Mouse (Mus musculus): ENCODE measurements around the gene Lmbrd1.
A peak's percentile ranks its signal among the peaks of the same experiment; 100 is the strongest.

The Lmbrd1 gene

DNA sequence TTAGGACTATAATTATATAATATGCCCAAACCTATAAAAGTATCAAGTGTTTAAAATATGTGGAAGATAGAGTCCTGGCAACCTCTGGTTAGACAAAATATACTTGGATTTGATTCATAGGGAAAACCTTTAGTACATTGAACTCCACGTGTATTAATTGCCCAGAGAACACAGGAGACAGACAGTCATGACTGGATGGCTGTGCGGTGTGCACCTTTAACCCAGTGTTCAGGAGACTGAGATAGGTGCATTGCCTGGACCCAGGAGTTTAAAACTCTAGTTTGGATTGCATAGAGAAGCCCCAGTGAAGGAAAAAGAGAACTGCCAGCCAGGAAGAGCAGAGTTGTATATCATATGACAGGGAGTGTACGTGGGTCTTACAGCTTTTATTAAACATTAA is 19.2 kb downstream of the Lmbrd1 start:
- DNase-seq (ENCODE audit: low read depth, low spot score) = no peak
- H3K36me3 ChIP-seq (ENCODE audit: control insufficient read depth, insufficient read depth, low read length, poor library complexity, severe bottlenecking) = peaks cover 4% of the 10 kb centered on the region; the same call in 1 of the 2 replicates
- H3K27me3 ChIP-seq (ENCODE audit: control insufficient read depth, insufficient read depth, low read length, poor library complexity, severe bottlenecking) = no peaks in the 10 kb centered on the region

DNA sequence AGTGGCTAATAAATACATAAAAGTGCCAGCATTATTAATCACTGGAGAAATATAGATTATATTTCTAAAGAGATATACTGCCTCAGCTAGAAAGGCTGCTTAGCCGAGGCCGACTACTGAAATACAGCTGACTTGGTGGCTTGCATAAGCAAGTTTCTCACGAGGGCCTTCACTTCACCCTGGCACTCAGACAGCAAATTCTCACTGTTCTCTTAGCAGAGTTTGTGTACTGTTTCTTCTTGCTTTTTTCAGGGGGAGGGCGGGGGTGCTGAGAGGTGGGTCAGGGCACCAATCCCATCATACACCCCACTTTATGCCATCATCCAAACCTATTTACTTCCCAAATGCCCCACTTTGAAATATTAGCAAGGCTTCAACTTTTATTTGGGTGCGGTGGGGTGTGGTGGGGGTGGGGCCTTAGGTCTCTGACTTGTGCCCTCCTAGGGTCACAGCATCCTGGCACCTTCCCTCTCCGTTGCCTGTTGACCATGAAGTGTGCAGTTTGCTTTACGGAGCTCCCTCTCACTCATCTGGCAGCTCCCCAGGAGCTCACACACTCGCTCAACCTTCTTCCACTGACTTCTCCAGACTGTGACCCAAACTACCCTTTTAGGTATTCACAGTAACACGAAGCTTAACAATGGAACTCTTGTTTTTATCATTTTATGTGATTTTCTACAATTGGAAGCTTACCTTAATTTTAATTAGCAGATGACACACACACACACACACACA is 19.9 kb downstream of the Lmbrd1 start:
- peaks cover 2% of the 10 kb centered on the region; the same call in 1 of the 2 replicates for H3K36me3 ChIP-seq (ENCODE audit: control insufficient read depth, insufficient read depth, low read length, poor library complexity, severe bottlenecking)
- H3K27me3 ChIP-seq (ENCODE audit: control insufficient read depth, insufficient read depth, low read length, poor library complexity, severe bottlenecking) = no peaks in the 10 kb centered on the region
- DNase-seq (ENCODE audit: low read depth, low spot score) = no peak

- H3K36me3 ChIP-seq (ENCODE audit: control insufficient read depth, insufficient read depth, low read length, poor library complexity, severe bottlenecking) = peaks cover 2% of the 10 kb centered on the region; the same call in 1 of the 2 replicates
- peak; percentile 47 for DNase-seq (ENCODE audit: low read depth, low spot score)
- H3K27me3 ChIP-seq (ENCODE audit: control insufficient read depth, insufficient read depth, low read length, poor library complexity, severe bottlenecking) = no peaks in the 10 kb centered on the region
Measured at GRCm38 (mm10) chr1:24699320-24699719, 20.9 kb downstream of the Lmbrd1 start.

- Histone ChIP-seq H3K36me3 (ENCODE audit: control insufficient read depth, insufficient read depth, low read length, poor library complexity, severe bottlenecking) (peaks cover 2% of the 10 kb centered on the region), H3K27me3 (ENCODE audit: control insufficient read depth, insufficient read depth, low read length, poor library complexity, severe bottlenecking) (no peaks in the 10 kb centered on the region)
- no peak for DNase-seq (ENCODE audit: low read depth, low spot score)
Measured at GRCm38 (mm10) chr1:24700241-24700640, 21.8 kb downstream of the Lmbrd1 start.

DNA sequence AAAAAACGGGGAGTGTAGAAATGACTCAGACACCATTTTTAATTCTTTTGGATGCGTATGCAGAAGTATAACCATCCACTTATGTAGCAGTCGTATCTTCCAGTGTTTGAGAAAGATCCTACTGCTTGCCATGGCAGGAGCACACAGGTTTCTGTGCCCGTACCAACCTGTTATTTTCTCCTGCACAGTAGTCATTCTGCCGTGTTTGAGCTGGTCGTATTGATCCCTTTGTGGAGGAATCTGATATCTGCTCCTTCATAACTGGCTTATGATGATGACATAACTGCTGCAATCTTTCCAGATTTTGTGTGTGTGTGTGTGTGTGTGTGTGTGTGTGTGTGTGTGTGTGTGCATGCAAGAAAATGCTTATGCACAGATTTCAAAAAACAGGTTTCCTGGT is 25.4 kb downstream of the Lmbrd1 start:
- no peaks in the 10 kb centered on the region for H3K27me3 ChIP-seq (ENCODE audit: control insufficient read depth, insufficient read depth, low read length, poor library complexity, severe bottlenecking)
- peaks cover 4% of the 10 kb centered on the region for H3K36me3 ChIP-seq (ENCODE audit: control insufficient read depth, insufficient read depth, low read length, poor library complexity, severe bottlenecking)
- no peak for DNase-seq (ENCODE audit: low read depth, low spot score)

- Histone ChIP-seq H3K36me3 (ENCODE audit: control insufficient read depth, insufficient read depth, low read length, poor library complexity, severe bottlenecking) (peaks cover 17% of the 10 kb centered on the region), H3K27me3 (ENCODE audit: control insufficient read depth, insufficient read depth, low read length, poor library complexity, severe bottlenecking) (no peaks in the 10 kb centered on the region)
- DNase-seq (ENCODE audit: low read depth, low spot score) = no peak
Measured at GRCm38 (mm10) chr1:24716301-24716700, 37.9 kb downstream of the Lmbrd1 start.

DNA sequence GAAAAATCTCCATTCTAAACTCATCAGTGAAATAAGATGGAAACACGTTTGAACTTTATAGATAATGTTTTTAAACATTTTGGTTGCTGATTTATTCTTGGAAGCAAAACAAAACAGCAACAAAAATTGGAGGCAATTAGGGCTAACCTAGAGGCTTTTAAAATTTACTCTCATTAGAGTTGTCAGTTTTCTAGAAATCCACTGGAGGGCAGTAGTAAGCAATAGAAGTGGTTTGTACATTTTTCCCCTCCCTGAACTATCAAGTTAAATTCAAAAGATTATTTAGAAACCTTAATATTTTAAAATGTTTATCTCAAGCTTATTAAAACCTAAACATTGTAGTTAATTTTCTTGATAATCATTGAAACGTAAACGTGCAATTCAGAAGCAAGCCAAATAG is 41.2 kb downstream of the Lmbrd1 start:
- H3K27me3 ChIP-seq (ENCODE audit: control insufficient read depth, insufficient read depth, low read length, poor library complexity, severe bottlenecking) = no peaks in the 10 kb centered on the region
- peaks cover 12% of the 10 kb centered on the region for H3K36me3 ChIP-seq (ENCODE audit: control insufficient read depth, insufficient read depth, low read length, poor library complexity, severe bottlenecking)
- peak; percentile 26 for DNase-seq (ENCODE audit: low read depth, low spot score)

GRCm38 (mm10) chr1:24720209-24720608 is 41.8 kb downstream of the Lmbrd1 start:
- H3K27me3 ChIP-seq (ENCODE audit: control insufficient read depth, insufficient read depth, low read length, poor library complexity, severe bottlenecking) = no peaks in the 10 kb centered on the region
- DNase-seq (ENCODE audit: low read depth, low spot score) = no peak
- H3K36me3 ChIP-seq (ENCODE audit: control insufficient read depth, insufficient read depth, low read length, poor library complexity, severe bottlenecking) = peaks cover 12% of the 10 kb centered on the region

DNA sequence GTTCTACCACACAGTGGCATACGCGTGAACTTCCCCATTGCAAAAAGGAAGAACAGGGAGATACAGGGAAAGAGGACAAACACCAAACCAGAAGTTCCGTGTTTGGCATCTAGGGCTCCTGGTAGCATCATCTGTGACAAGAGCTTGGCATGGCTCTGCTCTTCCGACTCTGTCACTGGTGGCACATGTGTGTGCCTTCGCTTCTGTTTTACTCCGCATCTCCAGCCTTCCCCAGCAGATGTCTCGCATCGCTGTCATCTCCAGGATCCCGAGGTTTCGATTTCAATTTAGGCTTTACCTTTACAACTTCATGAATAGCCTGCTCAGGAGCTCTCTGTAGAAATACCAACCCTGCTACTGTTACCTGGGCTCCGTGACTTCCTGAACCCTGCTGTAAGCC is 51.4 kb downstream of the Lmbrd1 start:
- no peaks in the 10 kb centered on the region for H3K27me3 ChIP-seq (ENCODE audit: control insufficient read depth, insufficient read depth, low read length, poor library complexity, severe bottlenecking)
- peaks cover 23% of the 10 kb centered on the region for H3K36me3 ChIP-seq (ENCODE audit: control insufficient read depth, insufficient read depth, low read length, poor library complexity, severe bottlenecking)
- DNase-seq (ENCODE audit: low read depth, low spot score) = no peak

- DNase-seq (ENCODE audit: low read depth, low spot score) = no peak
- no peaks in the 10 kb centered on the region for H3K27me3 ChIP-seq (ENCODE audit: control insufficient read depth, insufficient read depth, low read length, poor library complexity, severe bottlenecking)
- peaks cover 28% of the 10 kb centered on the region for H3K36me3 ChIP-seq (ENCODE audit: control insufficient read depth, insufficient read depth, low read length, poor library complexity, severe bottlenecking)
Measured at GRCm38 (mm10) chr1:24732286-24732685, 53.9 kb downstream of the Lmbrd1 start.

- Histone ChIP-seq H3K36me3 (ENCODE audit: control insufficient read depth, insufficient read depth, low read length, poor library complexity, severe bottlenecking) (peaks cover 30% of the 10 kb centered on the region), H3K27me3 (ENCODE audit: control insufficient read depth, insufficient read depth, low read length, poor library complexity, severe bottlenecking) (no peaks in the 10 kb centered on the region)
- DNase-seq (ENCODE audit: low read depth, low spot score) = no peak
Measured at GRCm38 (mm10) chr1:24734866-24735265, 56.4 kb downstream of the Lmbrd1 start.

DNA sequence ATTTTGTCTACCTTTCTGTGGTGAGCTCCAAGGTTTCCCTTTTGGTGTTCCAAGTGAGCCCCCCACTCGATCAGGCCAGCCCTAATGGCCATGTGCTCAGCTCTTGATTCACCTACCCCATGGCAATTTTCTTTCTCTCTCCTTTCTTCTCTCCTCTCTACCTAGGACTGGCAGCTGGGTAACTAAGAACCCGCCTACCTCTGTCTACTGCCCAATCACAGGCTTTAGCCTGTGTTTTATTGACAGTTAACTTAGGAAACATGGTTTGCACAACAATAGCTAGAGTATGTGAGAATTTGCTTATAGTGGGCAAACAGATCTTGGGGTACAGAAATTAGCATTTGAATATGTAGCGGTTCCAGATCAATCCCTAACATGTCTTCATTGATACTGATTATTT is 62.5 kb downstream of the Lmbrd1 start:
- Histone ChIP-seq H3K27me3 (ENCODE audit: control insufficient read depth, insufficient read depth, low read length, poor library complexity, severe bottlenecking) (no peaks in the 10 kb centered on the region), H3K36me3 (ENCODE audit: control insufficient read depth, insufficient read depth, low read length, poor library complexity, severe bottlenecking) (peaks cover 35% of the 10 kb centered on the region)
- DNase-seq (ENCODE audit: low read depth, low spot score) = no peak

GRCm38 (mm10) chr1:24741552-24741951 is 63.1 kb downstream of the Lmbrd1 start:
- Histone ChIP-seq H3K36me3 (ENCODE audit: control insufficient read depth, insufficient read depth, low read length, poor library complexity, severe bottlenecking) (peaks cover 39% of the 10 kb centered on the region), H3K27me3 (ENCODE audit: control insufficient read depth, insufficient read depth, low read length, poor library complexity, severe bottlenecking) (no peaks in the 10 kb centered on the region)
- DNase-seq (ENCODE audit: low read depth, low spot score) = no peak

- DNase-seq (ENCODE audit: low read depth, low spot score) = no peak
- H3K27me3 ChIP-seq (ENCODE audit: control insufficient read depth, insufficient read depth, low read length, poor library complexity, severe bottlenecking) = no peaks in the 10 kb centered on the region
- H3K36me3 ChIP-seq (ENCODE audit: control insufficient read depth, insufficient read depth, low read length, poor library complexity, severe bottlenecking) = peaks cover 36% of the 10 kb centered on the region
Measured at GRCm38 (mm10) chr1:24743191-24743924, 64.9 kb downstream of the Lmbrd1 start.

DNA sequence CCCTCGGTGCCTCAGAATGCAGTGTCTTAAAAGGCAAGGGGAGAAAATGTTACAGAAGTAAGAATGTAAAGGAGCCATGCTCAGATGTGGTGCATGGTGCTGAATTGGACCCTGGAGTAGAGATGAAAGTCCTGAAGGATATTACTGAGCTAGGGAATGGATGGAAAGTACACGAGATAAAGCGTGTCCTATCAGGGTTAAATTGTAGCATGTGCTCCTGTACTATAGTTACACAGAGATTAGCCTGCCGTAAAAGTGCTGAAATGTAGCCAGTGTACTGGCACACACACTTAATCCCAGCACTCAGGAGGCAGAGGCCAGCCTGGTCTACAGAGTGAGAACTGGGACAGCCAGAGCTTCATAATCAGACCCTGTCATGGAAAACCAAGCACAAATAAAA is 74.3 kb downstream of the Lmbrd1 start:
- DNase-seq (ENCODE audit: low read depth, low spot score) = no peak
- H3K27me3 ChIP-seq (ENCODE audit: control insufficient read depth, insufficient read depth, low read length, poor library complexity, severe bottlenecking) = no peaks in the 10 kb centered on the region
- H3K36me3 ChIP-seq (ENCODE audit: control insufficient read depth, insufficient read depth, low read length, poor library complexity, severe bottlenecking) = peaks cover 27% of the 10 kb centered on the region; the same call in 1 of the 2 replicates

Measured in splenic B cell, adult 2 months (primary cell).